Mouse (Mus musculus) hindbrain, embryonic 16.5 days (tissue): ENCODE data around the gene Klc1. TPM values are rescaled to one million over a fixed set of nuclear protein-coding genes. Genes with fewer than 3 reads are reported as not detected.

Experiments used
- polyA plus RNA-seq: library from polyadenylated mRNA; unstranded; fragments of >200 nt; fragmentation: Nextera tagmentation; extraction: Ambion mirVana; gene quantifications from 2 replicates; pipeline ENCODE4 v1.2.1, GENCODE M21; 2015

Gene Klc1
- polyA plus RNA-seq, 1 experiment from 2014 or later = 654 TPM

Other genes with a start within 250 kb of the Klc1 start
- gene Eif5, start 220.8 kb upstream of the Klc1 start, polyA plus RNA-seq = 482 and 486 TPM in 2 replicates
- gene Mark3, start 184.3 kb upstream of the Klc1 start, polyA plus RNA-seq = 26.4 and 38.3 TPM in 2 replicates
- 1,949 and 2,238 TPM in 2 replicates for gene Ckb, start 86.5 kb upstream of the Klc1 start, polyA plus RNA-seq
- gene Trmt61a, start 80.7 kb upstream of the Klc1 start, polyA plus RNA-seq = 8.8 and 11.1 TPM in 2 replicates
- gene Bag5, start 45.6 kb upstream of the Klc1 start, polyA plus RNA-seq = 65.3 and 65.7 TPM in 2 replicates
- gene Apopt1, start 45.6 kb upstream of the Klc1 start, polyA plus RNA-seq = 52.9 and 54.7 TPM in 2 replicates
- gene Xrcc3, start 55.0 kb downstream of the Klc1 start, polyA plus RNA-seq = 3.3 and 4.2 TPM in 2 replicates
- 44.7 and 46.9 TPM in 2 replicates for gene Zfyve21, start 55.3 kb downstream of the Klc1 start, polyA plus RNA-seq
- gene Ppp1r13b, start 149.3 kb downstream of the Klc1 start, polyA plus RNA-seq = 17.9 and 36.4 TPM in 2 replicates
- gene Atp5mpl, start 208.1 kb downstream of the Klc1 start, polyA plus RNA-seq = 694 and 757 TPM in 2 replicates
- 0.24 and 0.29 TPM in 2 replicates for gene Tdrd9, start 212.7 kb downstream of the Klc1 start, polyA plus RNA-seq
- not detected in 2 replicates for gene Rd3l, start 222.5 kb downstream of the Klc1 start, polyA plus RNA-seq